ENCODE assay signal across 1 mouse cellular context in genomic region chr11:78262550-78262949, GRCm38 (mm10).
TF ChIP-seq lines count a peak whose summit lies in the region.

No protein-coding gene starts in this region.

TF ChIP-seq in MEL, 35 proteins besides CTCF, POLR2A, EP300 and RAD21 (continued from another document):
- TF ChIP-seq ZNF384 (IDR thresholded peaks at IDR 0.05; ENCODE audit: low read depth, low read length) = peak; percentile 91
- TF ChIP-seq ELF1 (IDR thresholded peaks at IDR 0.05; ENCODE audit: low read depth, low read length) = 0 out of 2 replicates have a peak, but pooled peaks have one; percentile 28
- TF ChIP-seq GATA1 (IDR thresholded peaks at IDR 0.05; ENCODE audit: low read depth, low read length) = no peak
